Mouse (Mus musculus) spleen, adult 2 months (tissue): ENCODE measurements around the gene Cpped1. TPM values are rescaled to one million over a fixed set of nuclear protein-coding genes. Genes with fewer than 3 reads are reported as not detected.

Experiments used
- DNase-seq, 2 experiments: peaks; one replicate each; pipeline versions ENCODE4 v3.0.0 to v3.0.0-alpha.2; 2012 to 2021; ENCODE audit warnings: low spot score in 2 of 2, low read depth in 1 of 2
- H3K27ac ChIP-seq: fragments of 200-500 bp; 2 replicates; pipeline ENCODE4 v1.5.1; 2012; ENCODE audit warnings: low read length, inconsistent platforms; ENCODE audit not compliant: insufficient read depth
- H3K27me3 ChIP-seq: fragments of 200-500 bp; 2 replicates; pipeline ENCODE4 v1.6.1; 2012; ENCODE audit warnings: mild to moderate bottlenecking, moderate library complexity, low read length, inconsistent platforms; ENCODE audit not compliant: control insufficient read depth, insufficient read depth
- H3K36me3 ChIP-seq: fragments of 200-500 bp; 2 replicates; pipeline ENCODE4 v1.6.1; 2012; ENCODE audit warnings: mild to moderate bottlenecking, low read length, inconsistent platforms; ENCODE audit not compliant: control insufficient read depth, insufficient read depth
- H3K4me1 ChIP-seq: fragments of 200-500 bp; 2 replicates; pipeline ENCODE4 v1.6.1; 2011; ENCODE audit warnings: inconsistent platforms; ENCODE audit not compliant: control insufficient read depth, insufficient read depth, insufficient read length
- H3K4me3 ChIP-seq: fragments of 200-500 bp; 2 replicates; pipeline ENCODE4 v1.5.1; 2011; ENCODE audit warnings: mild to moderate bottlenecking, inconsistent platforms; ENCODE audit not compliant: insufficient read depth, insufficient read length; ENCODE audit errors: extremely low read depth
- CTCF ChIP-seq: fragments of 200-500 bp; IDR thresholded peaks from 2 replicates; pipeline ENCODE4 v1.5.1; 2011; ENCODE audit warnings: mild to moderate bottlenecking, inconsistent platforms; ENCODE audit not compliant: insufficient read depth, insufficient read length, insufficient replicate concordance; ENCODE audit errors: extremely low read depth
- POLR2A ChIP-seq: fragments of 200-500 bp; IDR thresholded peaks from 2 replicates; pipeline ENCODE4 v1.6.1; 2011; ENCODE audit warnings: low read depth, low read length, inconsistent platforms
- WGBS: fragments of 180-500 bp; shearing (Covaris S2); methylation state at CpG from one replicate; pipeline ENCODE4 v1.1.7; 2018; 5-methylcytosine and 5-hydroxymethylcytosine counted together
- polyA plus RNA-seq: library from polyadenylated mRNA; depleted of rRNA; stranded (reverse); fragments of >200 nt; gene quantifications from 2 replicates; pipeline ENCODE4 v1.2.3, GENCODE M21; 2012; rRNA removed

Gene Cpped1
- polyA plus RNA-seq, 1 experiment = 4.3 TPM

DNA sequence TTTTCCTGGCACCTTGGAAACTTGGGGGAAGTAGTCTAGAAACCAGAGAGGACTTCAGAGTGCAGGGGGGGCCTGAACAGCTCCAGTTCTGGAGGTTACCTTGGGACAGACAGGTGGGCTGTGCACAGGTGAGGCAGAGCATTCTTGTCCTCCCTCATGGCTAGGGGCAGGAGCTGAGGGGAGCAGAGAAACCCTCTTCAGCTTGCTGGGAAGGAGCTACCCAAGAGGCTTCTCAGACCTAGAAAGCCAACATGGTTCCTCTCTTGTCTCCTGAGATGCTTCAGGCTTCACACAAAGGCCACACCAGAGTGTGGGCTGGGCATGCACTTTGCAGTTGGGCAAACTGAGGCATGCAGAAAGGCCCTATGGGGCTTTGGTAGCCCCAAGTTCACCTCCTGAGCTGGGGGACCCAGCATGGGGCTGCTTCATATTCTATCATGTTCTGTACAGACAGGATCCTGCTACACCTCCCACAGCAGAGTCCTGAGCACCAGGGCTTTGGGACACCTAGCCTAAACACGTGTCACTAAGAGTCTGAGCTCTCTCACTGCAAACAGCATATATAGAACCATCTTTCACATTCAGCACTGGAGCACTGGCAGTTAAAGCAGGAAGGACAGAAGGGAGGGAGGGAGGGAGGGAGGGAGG lies 152.5 kb downstream of the Cpped1 start:
- no peak for TF ChIP-seq CTCF
- TF ChIP-seq POLR2A = no peak
- no peaks in the 10 kb centered on the region for H3K27me3 ChIP-seq
- H3K4me1 ChIP-seq = no peaks in the 10 kb centered on the region
- no peak for DNase-seq
- H3K27ac ChIP-seq = no peak overlapping the region
- WGBS = 76% methylated on average over 1 of the region's 1 CpGs
- no peak overlapping the region for H3K4me3 ChIP-seq
- peaks cover 15% of the 10 kb centered on the region for H3K36me3 ChIP-seq

DNA sequence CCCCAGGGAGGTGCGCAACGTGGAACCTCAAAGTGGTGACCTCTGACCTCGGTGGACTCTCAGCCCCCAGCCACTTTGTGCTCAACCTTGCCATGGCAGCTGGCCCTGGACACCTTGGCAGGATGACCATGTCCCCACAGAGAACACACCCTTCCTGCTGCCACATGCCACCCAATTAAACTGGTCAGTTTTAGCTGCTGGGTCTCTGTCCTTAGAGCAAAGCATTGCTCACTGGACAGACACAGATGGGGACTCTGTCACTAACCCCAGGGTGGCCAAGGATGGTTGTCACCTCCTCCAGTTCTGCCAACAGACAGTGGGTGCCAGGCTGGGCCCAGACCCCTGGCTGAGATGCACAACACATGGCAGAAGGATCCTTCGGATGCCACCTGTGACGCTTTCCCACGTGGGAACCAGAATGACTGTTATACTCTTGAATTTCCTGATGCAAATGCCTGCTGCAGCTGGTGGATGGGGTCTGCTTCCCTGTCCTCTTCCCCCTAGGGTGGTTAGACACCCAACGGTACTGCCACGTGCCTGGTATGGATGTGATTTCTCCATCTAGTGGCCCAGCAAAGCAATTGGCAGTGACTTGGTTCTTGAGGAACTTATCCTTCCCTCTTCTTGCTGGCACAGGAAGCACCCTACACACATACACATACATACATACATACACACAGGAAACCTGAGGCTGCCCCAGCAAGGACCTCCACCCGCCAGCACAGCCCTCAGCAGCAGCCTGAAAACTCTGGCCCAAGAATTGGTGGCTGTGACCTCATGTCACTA lies 153.8 kb downstream of the Cpped1 start:
- Histone ChIP-seq H3K27ac (no peak overlapping the region), H3K36me3 (peaks cover 15% of the 10 kb centered on the region), H3K4me3 (no peak overlapping the region), H3K4me1 (no peaks in the 10 kb centered on the region; the same call in 1 of the 2 replicates), H3K27me3 (no peaks in the 10 kb centered on the region)
- DNase-seq = no peak
- 68% methylated on average over 9 of the region's 9 CpGs for WGBS
- TF ChIP-seq CTCF = no peak
- no peak for TF ChIP-seq POLR2A

DNA sequence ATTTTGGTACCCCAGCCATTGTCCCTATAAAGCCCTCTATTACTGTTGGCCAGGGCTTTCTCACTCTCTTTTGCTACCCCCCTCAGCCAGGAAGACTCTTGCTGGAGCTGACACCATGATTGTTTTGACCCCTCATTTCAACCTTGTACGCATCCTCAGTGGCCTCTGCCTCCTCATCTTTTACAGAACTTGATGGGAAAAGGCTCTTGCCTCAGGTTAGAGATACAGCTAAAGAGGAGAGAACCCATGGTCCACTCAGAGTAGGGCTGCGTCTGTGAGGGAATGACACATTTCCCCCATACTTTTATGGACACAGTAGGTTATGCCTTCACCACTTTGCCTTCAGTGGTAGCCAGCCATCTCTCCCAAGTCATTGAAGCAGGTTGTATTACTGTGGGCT lies 155.1 kb downstream of the Cpped1 start:
- peaks cover 14% of the 10 kb centered on the region for H3K36me3 ChIP-seq
- WGBS = 90% methylated on average over 2 of the region's 2 CpGs
- H3K4me1 ChIP-seq = no peaks in the 10 kb centered on the region; the same call in 1 of the 2 replicates
- TF ChIP-seq CTCF = no peak
- no peak for TF ChIP-seq POLR2A
- H3K4me3 ChIP-seq = no peak overlapping the region
- H3K27ac ChIP-seq = no peak overlapping the region
- H3K27me3 ChIP-seq = no peaks in the 10 kb centered on the region
- DNase-seq = no peak

Other genes with a start within 250 kb of the Cpped1 start
- gene Shisa9, start 74.7 kb upstream of the Cpped1 start, polyA plus RNA-seq = 0.05 and 0.16 TPM in 2 replicates